Mouse (Mus musculus): ENCODE results near the gene Lrp1. TPM values are rescaled to one million over a fixed set of nuclear protein-coding genes. Genes with fewer than 3 reads are reported as not detected.

Lrp1 gene
- polyA plus RNA-seq, 1 experiment = 2.1 TPM

DNA sequence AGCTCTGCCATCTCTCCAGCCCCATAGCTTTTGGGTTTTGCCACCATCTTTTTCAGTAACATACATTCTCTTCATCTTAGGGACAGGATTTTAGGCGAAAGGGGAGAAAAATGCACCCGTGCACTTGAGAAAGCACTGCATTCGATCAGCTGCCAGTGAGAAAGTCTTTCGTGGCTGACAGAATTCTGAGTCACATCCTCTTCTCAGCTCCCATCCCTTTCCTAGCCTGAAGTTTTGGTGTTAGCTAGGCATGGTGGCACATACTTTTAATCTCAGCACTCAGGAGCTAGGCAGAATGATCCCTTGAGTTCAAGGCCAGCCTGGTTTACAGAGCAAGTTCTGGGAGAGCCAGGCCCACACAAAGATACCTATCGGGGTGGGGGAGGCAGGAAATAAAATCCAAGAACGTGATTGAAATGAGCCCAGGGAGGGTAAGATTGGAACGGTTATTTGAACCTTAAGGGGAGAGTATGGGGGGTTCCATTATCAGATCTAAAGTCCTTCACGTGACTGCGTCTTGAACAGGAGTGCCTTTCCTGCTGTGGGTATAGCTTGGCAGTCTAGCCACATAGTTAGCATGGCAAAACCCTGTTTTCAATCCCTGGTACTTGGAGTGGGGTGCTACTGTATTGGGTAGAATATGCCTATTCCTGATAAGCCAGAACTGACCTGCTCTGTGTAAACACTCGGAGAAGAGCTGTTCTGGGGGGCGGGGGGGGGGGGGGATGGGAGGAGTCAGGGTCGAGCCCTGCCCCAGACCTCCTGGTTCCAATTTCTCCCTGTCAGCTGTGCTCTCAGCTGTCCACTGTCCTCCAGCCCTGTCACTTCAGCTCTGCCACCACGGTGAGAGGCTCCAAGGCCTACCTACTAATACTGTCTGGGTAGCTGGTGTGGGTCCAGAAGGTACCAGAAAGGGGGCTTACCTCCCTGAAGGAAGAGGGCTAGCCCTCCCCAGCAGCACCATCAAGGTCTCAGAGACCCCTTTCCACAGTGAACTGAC lies 119.8 kb downstream of the Lrp1 start, which contains the start of gene Stac3:
Gene Stac3, plus strand, starts transcription at position 793 of the 1,000 bp plus-strand sequence.
- TF ChIP-seq GATA1 (IDR thresholded peaks at IDR 0.05; ENCODE audit: low read length) (no peak), TAL1 (IDR thresholded peaks at IDR 0.05; ENCODE audit: low read length) (no peak)
- Histone ChIP-seq H3K9me3 (ENCODE audit: control insufficient read depth, low read length) (no peaks in the 10 kb centered on the region), H3K36me3 (ENCODE audit: control insufficient read depth) (peaks cover 30% of the 10 kb centered on the region), H3K4me3 (replicated peaks) (no peak within 1 kb of the TSS), H3K4me1 (ENCODE audit: control insufficient read depth) (no peaks in the 10 kb centered on the region), H3K27me3 (ENCODE audit: control insufficient read depth) (no peaks in the 10 kb centered on the region)

DNA sequence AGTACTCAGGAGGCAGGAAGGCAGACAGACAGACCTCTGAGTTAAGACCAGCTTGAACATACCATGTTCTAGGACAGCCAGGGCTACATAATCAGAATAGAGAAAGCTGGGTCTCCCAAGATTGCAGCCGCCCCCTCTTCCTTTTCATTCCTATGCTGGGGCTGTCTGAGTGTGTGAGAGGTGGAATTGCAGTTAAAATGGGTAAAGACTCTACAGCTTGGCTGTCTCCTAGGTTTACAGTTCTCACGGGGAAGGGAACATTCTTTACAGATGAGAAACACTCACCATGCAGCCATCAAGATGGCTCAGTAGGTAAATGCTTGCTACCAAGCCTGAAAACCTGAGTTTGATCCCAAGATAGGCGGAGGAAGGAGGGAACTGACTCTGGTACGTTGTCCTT lies 120.9 kb downstream of the Lrp1 start:
- Histone ChIP-seq H3K4me1 (ENCODE audit: control insufficient read depth) (no peaks in the 10 kb centered on the region), H3K27me3 (ENCODE audit: control insufficient read depth) (no peaks in the 10 kb centered on the region), H3K36me3 (ENCODE audit: control insufficient read depth) (peaks cover 38% of the 10 kb centered on the region)

DNA sequence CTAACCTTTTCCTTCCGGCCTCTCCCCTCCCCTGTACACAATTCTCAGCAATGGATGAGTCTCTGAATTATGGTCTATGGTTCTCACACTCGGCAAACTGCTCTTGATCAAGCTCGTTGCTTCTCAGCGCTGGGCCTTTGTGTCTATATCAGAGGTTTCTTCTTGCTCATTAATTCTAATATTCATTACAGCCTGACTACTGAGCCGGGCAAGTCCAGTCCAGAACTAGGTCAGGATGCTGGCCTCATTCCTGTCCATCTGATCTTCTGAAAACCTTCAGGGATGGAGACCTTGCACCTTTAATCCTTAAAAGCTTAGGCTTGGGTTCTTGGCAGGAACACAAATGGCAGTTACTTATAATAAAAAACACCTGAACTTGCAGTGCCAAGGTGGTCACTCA lies 121.4 kb downstream of the Lrp1 start:
- Histone ChIP-seq H3K4me3 (replicated peaks) (no peak overlapping the region), H3K4me1 (ENCODE audit: control insufficient read depth) (no peaks in the 10 kb centered on the region), H3K9me3 (ENCODE audit: control insufficient read depth, low read length) (no peaks in the 10 kb centered on the region), H3K27me3 (ENCODE audit: control insufficient read depth) (no peaks in the 10 kb centered on the region), H3K36me3 (ENCODE audit: control insufficient read depth) (peaks cover 43% of the 10 kb centered on the region)
- TF ChIP-seq GATA1 (IDR thresholded peaks at IDR 0.05; ENCODE audit: low read length) (no peak), TAL1 (IDR thresholded peaks at IDR 0.05; ENCODE audit: low read length) (no peak)

More for the DNA sequence above, 120.9 kb downstream of the Lrp1 start:
- H3K9me3 ChIP-seq (ENCODE audit: control insufficient read depth, low read length) = no peaks in the 10 kb centered on the region
- no peak for TF ChIP-seq TAL1 (IDR thresholded peaks at IDR 0.05; ENCODE audit: low read length)
- TF ChIP-seq GATA1 (IDR thresholded peaks at IDR 0.05; ENCODE audit: low read length) = no peak
- H3K4me3 ChIP-seq (replicated peaks) = no peak overlapping the region

DNA sequence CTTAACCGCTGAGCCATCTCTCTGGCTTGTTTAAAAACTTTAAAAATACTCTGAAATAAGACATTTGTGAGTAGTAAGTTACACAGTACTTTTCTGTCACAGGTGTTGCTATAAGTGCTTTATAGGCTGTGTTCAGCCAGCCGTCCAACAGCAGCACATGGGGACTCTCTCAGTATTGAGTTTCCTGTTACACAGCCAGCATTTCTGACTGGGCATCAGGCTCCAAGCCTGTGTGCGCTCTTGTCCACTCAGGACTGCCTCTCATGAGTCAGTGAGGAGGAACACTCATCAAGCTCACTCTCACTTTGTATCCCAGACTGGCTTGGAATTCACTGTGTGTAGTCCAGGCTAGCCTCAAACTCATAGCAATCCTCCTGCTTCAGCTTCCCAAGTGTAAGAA lies 124.8 kb downstream of the Lrp1 start:
- H3K27me3 ChIP-seq (ENCODE audit: control insufficient read depth) = no peaks in the 10 kb centered on the region
- H3K9me3 ChIP-seq (ENCODE audit: control insufficient read depth, low read length) = peaks cover 7% of the 10 kb centered on the region
- no peaks in the 10 kb centered on the region for H3K4me1 ChIP-seq (ENCODE audit: control insufficient read depth)
- H3K4me3 ChIP-seq (replicated peaks) = no peak overlapping the region
- peaks cover 73% of the 10 kb centered on the region for H3K36me3 ChIP-seq (ENCODE audit: control insufficient read depth)
- TF ChIP-seq TAL1 (IDR thresholded peaks at IDR 0.05; ENCODE audit: low read length) (no peak), GATA1 (IDR thresholded peaks at IDR 0.05; ENCODE audit: low read length) (no peak)

DNA sequence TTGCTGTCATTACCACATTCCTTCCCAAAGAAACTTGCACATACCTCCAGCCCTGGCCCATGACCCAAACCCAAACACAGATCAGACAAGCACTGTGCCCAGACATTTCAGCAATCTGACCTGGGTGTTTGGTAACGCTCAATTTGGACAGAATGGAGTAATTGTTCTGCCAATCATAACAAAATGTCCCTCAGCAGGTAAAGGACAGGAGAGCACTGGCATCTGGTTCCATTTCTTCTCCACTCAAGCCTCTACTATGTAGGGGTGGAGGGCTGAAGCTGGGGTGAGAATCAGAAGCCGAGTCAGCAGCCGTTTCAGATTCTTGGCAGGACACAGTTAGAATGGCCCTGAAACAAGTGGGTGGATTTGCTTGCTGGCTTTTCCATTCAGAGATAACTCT lies 128.8 kb downstream of the Lrp1 start:
- Histone ChIP-seq H3K4me1 (ENCODE audit: control insufficient read depth) (no peaks in the 10 kb centered on the region), H3K4me3 (replicated peaks) (no peak overlapping the region), H3K9me3 (ENCODE audit: control insufficient read depth, low read length) (peaks cover 7% of the 10 kb centered on the region), H3K27me3 (ENCODE audit: control insufficient read depth) (no peaks in the 10 kb centered on the region), H3K36me3 (ENCODE audit: control insufficient read depth) (peaks cover 82% of the 10 kb centered on the region)
- no peak for TF ChIP-seq GATA1 (IDR thresholded peaks at IDR 0.05; ENCODE audit: low read length)
- no peak for TF ChIP-seq TAL1 (IDR thresholded peaks at IDR 0.05; ENCODE audit: low read length)

DNA sequence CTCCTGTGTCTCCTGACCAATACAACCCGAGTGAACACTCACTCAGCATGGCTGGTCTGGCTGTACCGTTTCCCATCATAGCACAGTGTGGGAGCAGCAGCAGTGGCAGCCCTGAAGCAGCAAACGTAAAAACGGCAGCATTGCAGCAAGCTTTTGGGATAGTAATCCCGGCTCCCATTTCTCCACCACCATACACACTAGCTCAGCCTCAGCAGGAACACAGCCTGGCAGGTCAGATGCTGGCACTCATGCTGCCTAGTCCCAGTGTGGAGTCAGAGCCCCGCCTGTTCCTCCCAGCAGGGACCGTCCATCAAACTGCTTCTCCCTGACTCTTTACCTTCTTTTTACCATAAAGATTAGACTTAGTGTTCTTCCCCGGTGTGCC lies 129.8 kb downstream of the Lrp1 start:
- no peak for TF ChIP-seq TAL1 (IDR thresholded peaks at IDR 0.05; ENCODE audit: low read length)

DNA sequence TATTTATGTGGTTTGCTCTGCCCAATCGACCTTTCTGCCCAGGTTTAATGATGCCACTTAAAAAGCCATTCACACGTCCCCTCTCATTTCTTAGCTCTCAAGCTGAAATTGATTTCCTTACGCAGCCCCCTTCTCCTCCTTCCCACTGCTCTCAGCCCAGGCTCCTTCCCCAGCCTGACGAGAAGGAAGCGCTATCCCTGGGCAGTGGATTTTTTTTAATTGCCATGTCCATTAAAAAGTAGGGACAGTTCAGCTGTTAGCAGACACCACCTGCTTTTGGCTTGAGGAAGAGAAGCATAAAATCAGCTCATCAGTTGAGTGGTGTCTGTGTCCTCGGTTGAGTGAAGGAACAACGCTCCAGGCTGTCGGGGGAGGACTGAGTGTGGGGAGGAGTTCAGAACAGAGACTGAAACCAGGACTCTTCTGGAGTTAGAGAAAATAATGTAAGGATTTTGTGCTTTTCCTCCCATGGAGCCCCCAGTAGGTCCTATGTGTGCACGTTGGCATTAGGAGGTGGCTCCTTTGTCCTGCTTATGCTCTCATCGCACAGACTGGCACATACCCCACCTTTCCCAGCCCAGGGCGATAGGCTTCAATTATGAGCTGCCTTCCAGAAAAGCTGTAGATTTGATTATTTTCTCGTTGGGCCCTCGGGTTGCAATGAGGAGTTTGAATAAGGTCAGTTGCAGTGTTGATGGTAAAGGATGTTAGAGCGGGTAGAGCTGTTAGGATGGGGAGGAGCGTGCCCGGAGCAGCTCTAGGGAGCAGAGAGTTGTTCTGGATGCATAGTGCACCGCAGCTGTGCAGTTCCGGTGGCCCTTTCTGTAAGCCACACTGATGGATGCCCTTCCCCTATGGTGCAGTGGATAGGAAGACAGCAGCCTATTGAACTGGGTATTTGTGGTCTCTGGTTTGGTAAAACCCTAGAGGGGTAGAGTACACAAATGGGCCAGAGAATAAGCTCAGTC lies 130.5 kb downstream of the Lrp1 start:
- peaks cover 76% of the 10 kb centered on the region for H3K36me3 ChIP-seq (ENCODE audit: control insufficient read depth)

More for the DNA sequence above, 129.8 kb downstream of the Lrp1 start:
- peaks cover 76% of the 10 kb centered on the region for H3K36me3 ChIP-seq (ENCODE audit: control insufficient read depth)
- H3K4me1 ChIP-seq (ENCODE audit: control insufficient read depth) = no peaks in the 10 kb centered on the region
- H3K9me3 ChIP-seq (ENCODE audit: control insufficient read depth, low read length) = peaks cover 7% of the 10 kb centered on the region
- no peaks in the 10 kb centered on the region for H3K27me3 ChIP-seq (ENCODE audit: control insufficient read depth)
- H3K4me3 ChIP-seq (replicated peaks) = no peak overlapping the region

DNA sequence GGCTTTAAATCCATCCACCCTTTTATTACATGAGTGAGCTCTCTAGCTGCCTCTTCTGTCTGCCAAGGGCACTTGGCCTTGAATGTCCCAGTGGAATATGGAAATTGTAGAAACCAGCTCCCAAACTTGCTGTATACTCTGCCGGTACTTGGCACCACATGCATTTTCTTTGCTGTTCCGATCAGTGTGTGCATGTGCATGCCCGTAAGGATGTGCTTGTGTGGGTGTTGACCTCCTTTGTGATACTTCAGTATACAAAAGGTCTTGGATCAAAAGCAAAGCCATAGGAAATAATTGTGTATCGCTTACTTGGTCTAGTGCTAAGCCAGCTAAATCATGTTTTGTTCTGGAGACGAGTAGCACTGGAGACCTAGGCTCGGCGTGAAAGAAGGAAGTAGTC lies 132.1 kb downstream of the Lrp1 start:
- Histone ChIP-seq H3K4me3 (replicated peaks) (no peak overlapping the region), H3K4me1 (ENCODE audit: control insufficient read depth) (no peaks in the 10 kb centered on the region), H3K36me3 (ENCODE audit: control insufficient read depth) (peaks cover 80% of the 10 kb centered on the region), H3K27me3 (ENCODE audit: control insufficient read depth) (no peaks in the 10 kb centered on the region), H3K9me3 (ENCODE audit: control insufficient read depth, low read length) (peaks cover 7% of the 10 kb centered on the region)
- TF ChIP-seq GATA1 (IDR thresholded peaks at IDR 0.05; ENCODE audit: low read length) = no peak
- TF ChIP-seq TAL1 (IDR thresholded peaks at IDR 0.05; ENCODE audit: low read length) = no peak

More for the DNA sequence above, 130.5 kb downstream of the Lrp1 start:
- H3K27me3 ChIP-seq (ENCODE audit: control insufficient read depth) = no peaks in the 10 kb centered on the region
- no peak overlapping the region for H3K4me3 ChIP-seq (replicated peaks)
- no peaks in the 10 kb centered on the region for H3K4me1 ChIP-seq (ENCODE audit: control insufficient read depth)
- TF ChIP-seq GATA1 (IDR thresholded peaks at IDR 0.05; ENCODE audit: low read length) (no peak), TAL1 (IDR thresholded peaks at IDR 0.05; ENCODE audit: low read length) (no peak)
- H3K9me3 ChIP-seq (ENCODE audit: control insufficient read depth, low read length) = peaks cover 7% of the 10 kb centered on the region

Other genes starting within 250 kb of the Lrp1 start
- gene R3hdm2, start 240.8 kb downstream of the Lrp1 start, polyA plus RNA-seq (2012) = 8.8 and 11.1 TPM in 2 replicates
- 0.04 and 0.05 TPM in 2 replicates for gene Stac3, start 119.5 kb downstream of the Lrp1 start, polyA plus RNA-seq (2012)
- gene Ndufa4l2, start 106.2 kb downstream of the Lrp1 start, polyA plus RNA-seq (2012) = 1.1 and 2.6 TPM in 2 replicates
- gene Shmt2, start 98.7 kb downstream of the Lrp1 start, polyA plus RNA-seq (2012) = 27.8 and 31.8 TPM in 2 replicates
- not detected in 2 replicates for gene Nxph4, start 86.6 kb downstream of the Lrp1 start, polyA plus RNA-seq (2012)
- 1.2 and 2.1 TPM in 2 replicates for gene Stat6, start 21.8 kb upstream of the Lrp1 start, polyA plus RNA-seq (2012)
- gene Nemp1, start 45.8 kb upstream of the Lrp1 start, polyA plus RNA-seq (2012) = 0.04 and 0.14 TPM in 2 replicates
- 0.03 and 0.08 TPM in 2 replicates for gene Nab2, start 47.4 kb upstream of the Lrp1 start, polyA plus RNA-seq (2012)
- 0.02 TPM in 1 of 2 replicates, not detected in the other for gene Myo1a, start 84.0 kb upstream of the Lrp1 start, polyA plus RNA-seq (2012)
- gene Tac2, start 103.3 kb upstream of the Lrp1 start, polyA plus RNA-seq (2012) = 7.2 and 9.6 TPM in 2 replicates
- 0.02 and 0.03 TPM in 2 replicates for gene Zbtb39, start 118.4 kb upstream of the Lrp1 start, polyA plus RNA-seq (2012)
- 0.12 and 0.19 TPM in 2 replicates for gene Gpr182, start 130.6 kb upstream of the Lrp1 start, polyA plus RNA-seq (2012)
- not detected in 2 replicates for gene Rdh1, start 138.6 kb upstream of the Lrp1 start, polyA plus RNA-seq (2012)
- gene Rdh16f1, start 138.6 kb upstream of the Lrp1 start, polyA plus RNA-seq (2012) = not detected in 2 replicates
- not detected in 2 replicates for gene Rdh9, start 155.2 kb upstream of the Lrp1 start, polyA plus RNA-seq (2012)
- gene Rdh16, start 180.0 kb upstream of the Lrp1 start, polyA plus RNA-seq (2012) = not detected in 2 replicates
- not detected in 2 replicates for gene Rdh19, start 228.8 kb upstream of the Lrp1 start, polyA plus RNA-seq (2012)
- not detected in 2 replicates for gene Rdh16f2, start 245.3 kb upstream of the Lrp1 start, polyA plus RNA-seq (2012)